Mouse (Mus musculus) splenic B cell, adult 2 months (primary cell): Measurements from ENCODE around the gene Shc3.

Experiments used
- DNase-seq: peaks from one replicate; pipeline ENCODE4 v3.0.0-alpha.2; 2011; ENCODE audit warnings: low read depth, low spot score
- H3K27me3 ChIP-seq: 2 replicates; pipeline ENCODE4 v1.6.1; 2012; ENCODE audit warnings: mild to moderate bottlenecking, low read length, moderate library complexity, mixed read lengths; ENCODE audit not compliant: control insufficient read depth, poor library complexity, insufficient read depth, severe bottlenecking
- H3K36me3 ChIP-seq: 2 replicates; pipeline ENCODE4 v1.6.1; 2012; ENCODE audit warnings: mild to moderate bottlenecking, low read length, moderate library complexity, mixed read lengths; ENCODE audit not compliant: control insufficient read depth, poor library complexity, insufficient read depth, severe bottlenecking

Shc3 gene

DNA sequence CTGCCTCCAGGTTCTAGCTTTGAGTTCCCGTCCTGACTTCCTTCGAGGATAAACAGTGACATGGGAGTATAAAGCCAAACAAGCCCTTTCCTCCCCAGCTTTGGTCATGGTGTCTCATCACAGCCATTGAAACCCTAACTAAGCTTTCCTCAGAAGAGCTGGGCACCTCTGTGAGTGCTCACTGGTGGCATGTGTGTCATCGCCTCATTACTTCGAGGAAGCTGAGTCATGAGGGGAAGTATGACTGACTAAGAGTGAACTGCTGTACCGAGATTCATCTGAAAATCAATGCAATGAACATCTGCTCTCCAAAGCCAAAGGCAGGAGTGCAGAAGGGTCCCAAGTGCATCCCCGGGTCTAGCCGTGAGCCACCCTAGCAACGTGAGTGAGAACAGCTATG, 29.4 kb downstream of the Shc3 start:
- H3K27me3 ChIP-seq, result no peaks in the 10 kb centered on the region
- DNase-seq, result no peak
- no peaks in the 10 kb centered on the region for H3K36me3 ChIP-seq

DNA sequence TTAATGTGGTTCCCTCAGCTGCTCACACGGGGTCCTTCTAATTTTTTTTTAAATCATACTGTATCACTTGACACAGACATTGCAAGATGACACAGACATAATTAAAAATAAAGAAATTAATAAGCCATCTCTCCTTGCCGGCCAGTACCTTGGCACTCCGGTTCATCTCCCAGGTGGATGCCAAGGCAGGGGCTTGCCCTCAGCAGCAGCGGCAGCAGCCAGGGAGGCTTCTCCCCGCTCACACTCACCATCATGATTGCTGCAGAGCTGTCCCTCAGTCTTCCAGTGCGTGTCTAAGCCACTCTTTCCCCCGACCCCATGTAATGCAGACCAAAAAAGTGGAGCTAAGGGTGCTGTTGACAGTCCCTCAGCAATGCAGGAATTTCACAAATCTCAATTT, 33.9 kb downstream of the Shc3 start:
- Histone ChIP-seq H3K27me3 (no peaks in the 10 kb centered on the region), H3K36me3 (no peaks in the 10 kb centered on the region)
- DNase-seq, result no peak

- no peak for DNase-seq
- Histone ChIP-seq H3K36me3 (no peaks in the 10 kb centered on the region), H3K27me3 (no peaks in the 10 kb centered on the region)
These were observed 42.7 kb downstream of the Shc3 start for GRCm38 (mm10) chr13:51526480-51526879.

GRCm38 (mm10) chr13:51524316-51524715, 44.9 kb downstream of the Shc3 start:
- no peak for DNase-seq

DNA sequence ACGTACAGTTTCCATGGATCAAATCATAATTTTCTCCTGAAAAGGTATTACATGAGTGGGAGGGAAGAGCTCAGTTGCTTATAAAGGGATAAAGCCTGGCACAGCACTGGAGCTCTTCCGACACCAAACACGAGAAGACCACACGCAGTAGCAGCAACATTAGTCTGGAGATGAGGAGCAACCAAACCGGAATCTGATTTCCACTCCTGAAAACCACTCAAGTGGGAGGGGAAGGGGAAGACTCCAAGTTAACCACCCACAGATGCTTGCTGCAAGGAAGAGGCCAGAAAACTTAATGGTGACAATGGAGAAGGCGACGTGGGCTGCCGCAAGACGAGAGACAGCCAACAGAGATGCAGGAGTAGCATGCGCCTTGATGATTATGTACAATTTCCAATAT, 45.9 kb downstream of the Shc3 start:
- Histone ChIP-seq H3K27me3 (no peaks in the 10 kb centered on the region), H3K36me3 (no peaks in the 10 kb centered on the region)
- no peak for DNase-seq

More at GRCm38 (mm10) chr13:51524316-51524715, 44.9 kb downstream of the Shc3 start:
- Histone ChIP-seq H3K27me3 (no peaks in the 10 kb centered on the region), H3K36me3 (no peaks in the 10 kb centered on the region)

- no peak for DNase-seq
- no peaks in the 10 kb centered on the region for H3K27me3 ChIP-seq
These were observed 50.3 kb downstream of the Shc3 start for GRCm38 (mm10) chr13:51518880-51519279.

GRCm38 (mm10) chr13:51517943-51518342, 51.3 kb downstream of the Shc3 start:
- H3K27me3 ChIP-seq, result no peaks in the 10 kb centered on the region
- DNase-seq, result no peak
- H3K36me3 ChIP-seq, result no peaks in the 10 kb centered on the region

More at GRCm38 (mm10) chr13:51518880-51519279, 50.3 kb downstream of the Shc3 start:
- H3K36me3 ChIP-seq, result no peaks in the 10 kb centered on the region

DNA sequence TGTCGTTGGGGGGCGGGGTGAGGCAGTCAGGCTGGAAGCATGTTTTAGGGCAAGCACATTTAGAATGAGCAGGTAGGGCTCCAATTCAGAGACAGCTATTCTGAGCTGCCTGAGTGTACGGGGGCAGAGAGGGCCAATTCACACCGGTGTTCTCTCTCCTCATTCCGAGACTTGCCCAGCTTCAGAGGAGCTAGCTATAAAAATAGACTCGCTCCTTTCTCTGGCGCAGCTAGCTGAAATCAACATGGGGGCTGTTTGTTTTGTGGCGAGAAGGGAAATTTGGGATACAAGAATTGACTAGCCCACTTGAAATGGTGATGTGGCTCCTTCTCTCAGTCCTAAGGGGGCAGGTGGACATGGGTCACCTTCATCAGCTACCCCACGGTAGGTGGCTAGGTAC, 60.4 kb downstream of the Shc3 start:
- Histone ChIP-seq H3K36me3 (no peaks in the 10 kb centered on the region), H3K27me3 (no peaks in the 10 kb centered on the region)
- DNase-seq, result no peak

- DNase-seq, result no peak
- Histone ChIP-seq H3K27me3 (no peaks in the 10 kb centered on the region), H3K36me3 (no peaks in the 10 kb centered on the region)
These were observed 63.5 kb downstream of the Shc3 start for GRCm38 (mm10) chr13:51505711-51506110.

GRCm38 (mm10) chr13:51499769-51500168, 69.5 kb downstream of the Shc3 start:
- Histone ChIP-seq H3K27me3 (no peaks in the 10 kb centered on the region), H3K36me3 (no peaks in the 10 kb centered on the region)
- no peak for DNase-seq

- DNase-seq, result no peak
- Histone ChIP-seq H3K27me3 (no peaks in the 10 kb centered on the region), H3K36me3 (no peaks in the 10 kb centered on the region)
These were observed 75.5 kb downstream of the Shc3 start for GRCm38 (mm10) chr13:51493676-51494075.

DNA sequence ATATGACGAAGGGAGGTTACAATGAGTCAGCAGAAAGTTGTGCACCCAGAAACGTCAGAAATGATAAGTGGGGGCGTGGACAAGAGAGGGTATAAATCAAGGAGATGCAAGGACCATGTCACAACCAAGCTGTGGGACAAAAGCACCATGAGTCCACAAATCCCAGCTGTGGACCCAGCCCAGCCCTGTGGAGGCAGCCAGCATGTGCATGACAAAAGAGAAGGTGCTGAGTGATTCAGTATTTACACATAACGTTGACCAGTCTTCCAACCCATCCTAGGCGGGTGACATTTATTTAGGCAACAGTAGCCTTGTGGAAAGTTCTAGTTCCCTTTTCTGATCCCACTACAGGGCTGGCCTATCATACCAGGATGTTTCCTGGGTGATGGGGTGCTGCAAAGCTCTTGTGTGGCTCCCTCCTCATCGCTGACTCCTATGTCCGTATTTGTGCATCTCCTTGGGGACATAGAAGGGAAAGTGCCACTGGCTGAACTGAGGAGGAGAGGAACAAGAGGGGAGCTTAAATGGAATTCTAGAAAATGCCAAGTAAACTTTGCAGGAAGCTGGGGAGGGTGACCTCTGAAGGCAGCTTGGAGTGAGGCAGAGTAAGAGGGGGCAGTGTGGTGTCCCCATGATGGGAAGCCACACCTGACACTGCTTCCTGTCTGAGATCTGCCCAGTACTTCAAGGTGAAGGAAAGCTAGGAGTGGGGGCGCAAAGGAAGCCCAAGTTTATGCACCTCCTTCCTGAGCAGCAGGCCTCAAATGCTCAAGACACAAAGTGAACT, 77.4 kb downstream of the Shc3 start:
- DNase-seq, result no peak
- Histone ChIP-seq H3K27me3 (no peaks in the 10 kb centered on the region), H3K36me3 (no peaks in the 10 kb centered on the region)

DNA sequence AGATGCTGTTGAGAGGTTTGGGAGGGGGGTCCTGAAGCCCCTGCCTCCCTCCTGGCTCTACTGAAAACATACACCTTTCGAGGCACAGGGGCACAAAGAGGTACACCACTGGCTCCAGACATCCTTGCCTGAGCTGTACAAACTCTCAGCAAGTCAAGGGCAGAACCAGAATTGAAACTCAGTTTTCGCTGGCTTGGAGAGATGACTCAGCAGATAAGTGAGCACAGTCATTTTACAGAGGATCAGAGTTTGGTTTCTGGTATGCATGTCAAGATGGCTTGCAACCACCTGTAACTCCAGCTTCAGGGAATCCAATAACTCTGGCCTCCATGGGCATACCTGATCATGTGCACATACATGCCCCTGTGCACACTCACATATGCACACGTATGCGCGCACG, 79.0 kb downstream of the Shc3 start:
- DNase-seq, result no peak
- Histone ChIP-seq H3K36me3 (no peaks in the 10 kb centered on the region), H3K27me3 (no peaks in the 10 kb centered on the region; the same call in 1 of the 2 replicates)

DNA sequence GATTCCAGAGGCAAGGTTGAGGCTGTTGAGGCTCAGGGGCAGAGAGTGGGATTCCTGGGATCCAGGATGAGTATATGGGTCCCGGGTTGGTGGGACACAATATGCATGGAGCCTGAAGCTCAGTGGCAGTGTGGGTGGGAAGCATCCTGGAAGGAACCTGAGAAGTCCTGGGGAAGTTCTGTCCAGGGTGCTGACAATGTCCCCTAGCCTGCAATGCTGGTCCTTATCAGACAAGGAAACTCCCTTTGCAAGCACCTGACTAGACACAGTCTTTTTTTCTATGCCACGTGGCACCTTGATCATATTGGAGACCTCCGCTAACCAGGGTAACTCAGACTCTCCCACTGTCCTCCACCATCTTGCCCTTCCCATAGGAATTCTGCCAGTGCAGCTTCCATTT, 80.3 kb downstream of the Shc3 start:
- no peaks in the 10 kb centered on the region for H3K36me3 ChIP-seq
- DNase-seq, result no peak

GRCm38 (mm10) chr13:51485291-51485690, 83.9 kb downstream of the Shc3 start:
- no peaks in the 10 kb centered on the region; the same call in 1 of the 2 replicates for H3K27me3 ChIP-seq
- H3K36me3 ChIP-seq, result no peaks in the 10 kb centered on the region
- DNase-seq, result no peak

More for the DNA sequence above, 80.3 kb downstream of the Shc3 start:
- H3K27me3 ChIP-seq, result no peaks in the 10 kb centered on the region; the same call in 1 of the 2 replicates

DNA sequence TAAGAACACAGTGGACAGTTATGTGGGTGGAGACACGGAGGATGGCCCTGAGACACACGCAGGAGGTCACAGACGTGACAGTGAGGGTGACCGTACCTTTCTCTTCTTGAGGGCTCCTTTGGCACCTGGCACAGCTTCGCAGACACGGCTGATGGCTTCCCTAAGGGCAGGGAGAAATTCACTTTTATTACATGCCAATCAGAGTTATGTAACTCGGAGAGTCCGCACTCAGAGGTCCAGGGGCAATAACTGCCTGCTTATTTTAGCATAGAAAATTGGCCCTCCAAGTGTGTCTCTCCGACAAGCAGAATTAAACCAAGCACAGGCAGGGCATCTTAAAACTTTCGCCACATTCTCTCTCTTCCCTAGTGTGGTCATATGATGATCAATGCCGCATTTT, 86.4 kb downstream of the Shc3 start:
- no peak for DNase-seq
- no peaks in the 10 kb centered on the region for H3K36me3 ChIP-seq
- no peaks in the 10 kb centered on the region; the same call in 1 of the 2 replicates for H3K27me3 ChIP-seq
